Mouse (Mus musculus): ENCODE results near the gene Rap1a. TPM values are rescaled to one million over a fixed set of nuclear protein-coding genes. Genes with fewer than 3 reads are reported as not detected.

Rap1a gene
- total RNA-seq, 2 experiments from 2014 or later = 128 to 151 TPM

GRCm38 (mm10) chr3:105807672-105808071 is 6.5 kb upstream of the Rap1a start:
- ATAC-seq (replicated peaks; ENCODE audit: poor library complexity) = no peak

- no peak for ATAC-seq (replicated peaks; ENCODE audit: poor library complexity)
These were observed 5.5 kb upstream of the Rap1a start for GRCm38 (mm10) chr3:105806519-105807249.

DNA sequence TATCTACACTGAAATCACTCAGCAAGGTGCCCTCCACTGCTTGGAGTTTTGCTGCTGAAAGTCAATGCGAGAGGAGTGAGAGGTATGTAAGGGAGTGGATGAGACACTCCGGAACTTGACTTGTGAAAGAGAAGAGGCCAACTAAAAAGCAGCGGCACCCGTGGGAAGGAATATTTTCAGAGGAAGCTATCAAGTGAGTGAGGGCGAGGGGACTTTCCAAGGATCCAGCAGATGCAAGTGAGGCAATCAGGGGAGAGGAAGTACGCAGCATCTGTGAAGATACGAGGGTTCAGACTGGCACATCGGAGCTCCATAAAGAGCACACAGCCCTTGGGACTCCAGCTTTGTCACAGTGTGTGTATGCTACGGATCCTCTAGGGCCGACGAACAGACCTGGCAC is 2.5 kb upstream of the Rap1a start:
- no peak; the same call in 1 of the 2 replicates for ATAC-seq (replicated peaks; ENCODE audit: poor library complexity)

DNA sequence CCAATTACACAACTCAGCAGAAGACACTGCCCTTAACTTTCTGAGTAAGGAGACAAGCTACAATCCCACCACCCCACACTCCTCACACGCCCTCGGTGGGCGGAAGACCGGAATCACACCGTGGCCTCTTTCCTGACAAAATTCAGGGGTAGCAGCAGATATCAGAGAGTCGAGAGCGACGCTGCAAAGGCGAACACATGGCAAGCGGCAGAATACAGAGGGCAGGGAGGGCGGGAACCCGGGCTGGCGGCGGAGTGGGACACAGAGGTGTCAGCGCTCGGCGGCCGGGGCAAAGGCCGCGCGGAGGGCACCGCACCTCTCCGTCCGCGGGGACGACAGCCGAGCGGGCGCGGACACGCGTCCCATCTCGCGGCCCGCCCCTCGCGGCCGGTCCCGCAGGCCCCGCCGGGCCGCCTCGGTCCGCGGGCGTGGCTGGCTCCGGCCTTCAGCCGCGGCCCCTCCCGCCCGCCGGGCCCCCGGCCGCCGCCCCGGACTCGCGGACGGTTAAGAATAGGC is 403 bp downstream of the Rap1a start:
- peak; percentile 35 for ATAC-seq (replicated peaks; ENCODE audit: poor library complexity)

- ATAC-seq (replicated peaks; ENCODE audit: poor library complexity) = 0 out of 2 replicates have a peak, but pooled peaks have one; percentile 3
These were observed 921 bp downstream of the Rap1a start for GRCm38 (mm10) chr3:105800156-105800674.

GRCm38 (mm10) chr3:105799375-105799774 is 1.8 kb downstream of the Rap1a start:
- ATAC-seq (replicated peaks; ENCODE audit: poor library complexity) = no peak

GRCm38 (mm10) chr3:105798770-105799169 is 2.4 kb downstream of the Rap1a start:
- no peak for ATAC-seq (replicated peaks; ENCODE audit: poor library complexity)

GRCm38 (mm10) chr3:105797427-105797826 is 3.7 kb downstream of the Rap1a start:
- ATAC-seq (replicated peaks; ENCODE audit: poor library complexity) = no peak

DNA sequence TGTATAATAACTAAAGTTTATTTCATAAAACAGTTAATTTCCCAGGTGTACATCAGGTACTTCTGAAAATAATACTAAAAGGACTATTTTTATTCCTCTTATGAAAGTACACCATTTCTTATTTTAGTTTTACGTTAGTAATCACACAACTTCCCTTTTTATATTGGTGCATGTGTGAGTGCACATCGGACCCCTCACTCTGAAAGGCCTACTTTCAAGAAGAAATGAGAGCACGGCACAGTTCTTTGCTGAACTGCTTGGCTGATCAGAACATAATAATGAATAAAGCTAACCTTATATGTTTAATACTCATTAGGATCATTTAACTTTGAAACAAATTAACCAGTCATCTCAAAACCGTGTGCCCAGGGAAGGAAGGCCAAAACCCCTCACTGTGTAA is 4.4 kb downstream of the Rap1a start:
- ATAC-seq (replicated peaks; ENCODE audit: poor library complexity) = no peak

GRCm38 (mm10) chr3:105794309-105794708 is 6.8 kb downstream of the Rap1a start:
- ATAC-seq (replicated peaks; ENCODE audit: poor library complexity) = no peak

- no peak for ATAC-seq (replicated peaks; ENCODE audit: poor library complexity)
These were observed 8.8 kb downstream of the Rap1a start for GRCm38 (mm10) chr3:105792309-105792708.

DNA sequence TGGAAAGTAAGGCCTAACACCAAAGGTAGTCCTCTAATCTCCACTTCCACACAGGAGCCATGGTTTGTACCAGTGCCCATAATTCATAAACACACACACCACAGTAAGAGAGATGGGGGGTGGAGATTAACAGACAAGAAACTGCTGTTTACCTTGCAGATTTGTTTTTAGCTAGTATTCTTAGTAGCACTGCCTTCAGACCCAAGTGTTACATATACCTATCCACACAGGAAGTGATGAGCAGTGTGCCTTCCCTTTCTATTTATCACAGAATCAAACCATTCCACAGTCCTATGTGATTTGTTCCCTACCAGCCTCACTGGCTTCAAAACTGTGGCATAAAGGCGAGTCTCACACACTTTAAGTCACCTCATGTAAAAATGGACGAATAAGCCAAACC is 10.0 kb downstream of the Rap1a start:
- ATAC-seq (replicated peaks; ENCODE audit: poor library complexity) = no peak

GRCm38 (mm10) chr3:105790338-105790737 is 10.8 kb downstream of the Rap1a start:
- no peak for ATAC-seq (replicated peaks; ENCODE audit: poor library complexity)

DNA sequence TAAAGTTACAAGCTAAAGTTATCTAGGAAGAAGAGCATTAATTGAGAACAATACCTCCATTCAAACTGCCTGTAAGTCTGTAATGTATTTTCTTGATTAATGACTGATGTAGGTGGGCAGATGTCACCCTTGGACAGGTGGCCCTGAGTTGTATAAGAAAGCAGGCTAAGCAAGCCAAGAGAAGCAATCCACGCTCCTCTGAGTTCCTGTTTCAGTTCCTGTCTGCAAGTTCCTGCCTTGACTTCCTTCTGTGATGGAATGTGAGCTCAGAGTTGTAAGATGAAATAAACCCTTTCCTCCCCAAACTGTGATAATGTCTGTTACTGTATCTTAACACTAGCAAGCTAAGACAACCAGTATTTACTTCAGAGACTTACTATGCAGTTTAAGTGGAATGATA is 11.4 kb downstream of the Rap1a start:
- peak; percentile 64 for ATAC-seq (replicated peaks; ENCODE audit: poor library complexity)

DNA sequence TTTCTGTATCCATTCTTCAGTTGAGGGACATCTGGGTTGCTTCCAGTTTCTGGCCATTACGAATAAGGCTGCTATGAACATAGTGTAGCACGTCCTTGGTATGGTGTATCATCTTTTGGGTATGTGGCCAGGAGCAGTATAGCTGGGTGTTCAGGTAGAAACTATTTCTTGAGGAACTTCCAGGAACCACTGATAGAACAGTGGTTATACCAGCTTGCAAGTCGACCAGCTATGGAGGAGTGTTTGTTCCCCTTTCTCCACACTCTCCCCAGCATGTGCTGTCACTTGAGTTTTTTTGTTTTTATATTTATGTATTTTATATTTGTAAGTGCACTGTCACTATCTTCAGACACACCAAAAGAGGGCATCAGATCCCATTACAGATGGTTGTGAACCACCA is 13.8 kb downstream of the Rap1a start:
- no peak for ATAC-seq (replicated peaks; ENCODE audit: poor library complexity)

GRCm38 (mm10) chr3:105785865-105786264 is 15.3 kb downstream of the Rap1a start:
- ATAC-seq (replicated peaks; ENCODE audit: poor library complexity) = no peak

DNA sequence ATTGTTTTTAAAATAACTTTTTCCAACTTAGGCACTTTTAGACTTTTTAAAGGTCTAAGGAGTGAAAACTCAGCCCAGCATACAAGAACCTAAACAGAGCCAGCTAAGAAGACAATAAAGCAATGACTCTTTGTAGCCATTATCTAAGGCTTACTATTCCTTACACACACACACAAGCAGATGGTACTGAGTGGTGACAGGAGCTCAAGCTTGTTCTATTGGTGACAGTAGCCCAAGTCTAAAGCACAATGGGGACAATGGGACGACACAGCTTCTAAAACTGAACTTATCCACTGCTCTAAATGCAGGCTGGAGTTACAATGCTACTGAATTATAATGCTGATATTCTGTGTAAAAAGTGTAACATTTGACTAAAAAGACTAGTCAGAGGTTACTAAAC is 17.3 kb downstream of the Rap1a start:
- ATAC-seq (replicated peaks; ENCODE audit: poor library complexity) = no peak

GRCm38 (mm10) chr3:105782406-105782805 is 18.7 kb downstream of the Rap1a start:
- ATAC-seq (replicated peaks; ENCODE audit: poor library complexity) = no peak

GRCm38 (mm10) chr3:105777997-105778396 is 23.1 kb downstream of the Rap1a start:
- ATAC-seq (replicated peaks; ENCODE audit: poor library complexity) = no peak

GRCm38 (mm10) chr3:105774496-105774895 is 26.6 kb downstream of the Rap1a start:
- no peak for ATAC-seq (replicated peaks; ENCODE audit: poor library complexity)

DNA sequence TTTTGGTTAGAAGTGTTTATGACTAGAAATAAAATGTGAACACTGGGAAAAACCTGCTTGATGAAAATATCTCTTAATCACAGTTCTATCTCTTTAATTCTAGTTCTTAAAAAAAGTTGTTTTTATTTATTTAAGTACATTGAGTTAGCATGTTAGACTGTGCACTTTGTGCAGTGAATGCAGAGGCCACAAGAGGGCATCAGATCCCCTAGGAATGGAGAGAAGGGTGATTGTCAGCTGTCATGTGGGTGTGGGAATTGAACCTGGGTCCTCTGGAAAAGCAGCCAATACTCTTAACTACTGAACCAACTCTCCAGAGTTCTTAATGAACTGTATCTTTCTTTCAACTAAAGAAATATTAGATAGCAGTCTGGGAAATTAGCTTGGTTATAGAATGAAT is 29.6 kb downstream of the Rap1a start:
- 0 out of 2 replicates have a peak, but pooled peaks have one; percentile 53 for ATAC-seq (replicated peaks; ENCODE audit: poor library complexity)

GRCm38 (mm10) chr3:105770836-105771235 is 30.3 kb downstream of the Rap1a start:
- ATAC-seq (replicated peaks; ENCODE audit: poor library complexity) = no peak

- no peak for ATAC-seq (replicated peaks; ENCODE audit: poor library complexity)
These were observed 31.8 kb downstream of the Rap1a start for GRCm38 (mm10) chr3:105769380-105769779.

Data from megakaryocyte progenitor cell, adult 5-6 weeks (primary cell).